Mouse (Mus musculus): ENCODE data around the gene Fitm2.

DNA sequence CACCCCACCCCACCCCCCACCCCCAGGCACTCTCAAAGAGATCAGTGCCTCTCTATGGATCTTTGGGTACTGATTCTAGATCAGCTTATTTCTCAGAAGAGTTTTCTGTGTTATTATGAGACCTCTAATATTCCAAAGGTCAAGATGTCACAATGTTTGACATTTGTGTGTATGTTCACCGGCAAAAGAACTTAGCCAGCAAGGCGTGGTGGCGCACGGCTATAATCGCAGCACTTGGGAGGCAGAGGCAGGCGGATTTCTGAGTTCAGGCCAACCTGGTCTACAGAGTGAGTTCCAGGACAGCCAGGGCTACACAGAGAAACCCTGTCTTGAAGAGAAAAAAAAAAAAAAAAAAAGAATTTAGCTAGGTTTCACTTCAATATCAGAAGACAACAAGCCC is 55.4 kb downstream of the Fitm2 start:
- TF ChIP-seq POLR2A (IDR thresholded peaks at IDR 0.05; ENCODE audit: insufficient read length, low read depth) = no peak
- TF ChIP-seq MAX (IDR thresholded peaks at IDR 0.05; ENCODE audit: low read depth) = no peak
- TF ChIP-seq SRF (IDR thresholded peaks at IDR 0.05; ENCODE audit: control insufficient read depth, insufficient read length, low read depth) = no peak
- no peak for TF ChIP-seq CEBPB (IDR thresholded peaks at IDR 0.05; ENCODE audit: insufficient read depth, poor library complexity, severe bottlenecking)
- TF ChIP-seq USF1 (IDR thresholded peaks at IDR 0.05; ENCODE audit: low read depth) = no peak
- TF ChIP-seq POLR2AphosphoS2 (IDR thresholded peaks at IDR 0.05; ENCODE audit: insufficient read length, low read depth) = no peak

All from myocyte (in vitro differentiated cells).